Mouse (Mus musculus) midbrain, embryonic 14.5 days (tissue): ENCODE measurements around the gene Trim65. TPM values are rescaled to one million over a fixed set of nuclear protein-coding genes. Genes with fewer than 3 reads are reported as not detected.

Source experiments
- ATAC-seq: fragments of 200-750 bp; cut with Nextera tagmentation; 2 replicates; pipeline ENCODE4 v1.8.0; 2017; ENCODE audit warnings: moderate number of reproducible peaks, moderate library complexity; ENCODE audit not compliant: low FRiP score, low TSS enrichment
- DNase-seq: peaks from one replicate; pipeline ENCODE4 v3.0.0-alpha.2; 2015
- H3K27ac ChIP-seq: fragments of 300-500 bp; sonication (generic); replicated peaks from 2 replicates; pipeline ENCODE4 v1.5.1; 2014; ENCODE audit warnings: mild to moderate bottlenecking, low read depth, low read length, moderate library complexity
- H3K27me3 ChIP-seq: fragments of 300-500 bp; sonication (generic); 2 replicates; pipeline ENCODE4 v1.6.1; 2014; ENCODE audit warnings: low read length, control low read depth, mixed read lengths; ENCODE audit not compliant: control insufficient read depth, insufficient read depth
- H3K36me3 ChIP-seq: fragments of 300-500 bp; sonication (generic); 2 replicates; pipeline ENCODE4 v1.6.1; 2014; ENCODE audit warnings: low read length, control low read depth; ENCODE audit not compliant: control insufficient read depth, insufficient read depth
- H3K4me1 ChIP-seq: fragments of 300-500 bp; sonication (generic); 2 replicates; pipeline ENCODE4 v1.6.1; 2014; ENCODE audit warnings: mild to moderate bottlenecking, antibody characterized with exemption, low read length, control low read depth; ENCODE audit not compliant: control insufficient read depth, insufficient read depth
- H3K4me2 ChIP-seq: fragments of 300-500 bp; sonication (generic); 2 replicates; pipeline ENCODE4 v1.6.1; 2014; ENCODE audit warnings: mild to moderate bottlenecking, low read length, moderate library complexity
- H3K4me3 ChIP-seq: fragments of 300-500 bp; sonication (generic); replicated peaks from 2 replicates; pipeline ENCODE4 v1.5.1; 2014; ENCODE audit warnings: low read depth, low read length
- H3K9ac ChIP-seq: fragments of 300-500 bp; sonication (generic); replicated peaks from 2 replicates; pipeline ENCODE4 v1.6.1; 2014; ENCODE audit warnings: mild to moderate bottlenecking, low read length, moderate library complexity
- H3K9me3 ChIP-seq: fragments of 300-500 bp; sonication (generic); 2 replicates; pipeline ENCODE4 v1.6.1; 2016; ENCODE audit warnings: low read length, control low read depth, mixed read lengths; ENCODE audit not compliant: control insufficient read depth
- WGBS: fragments of 180-500 bp; shearing (Covaris S2); extraction: QIAGEN DNeasy Blood & Tissue Kit; methylation state at CpG from one replicate; pipeline ENCODE4 v1.1.7; 2014; 5-methylcytosine and 5-hydroxymethylcytosine counted together
- polyA plus RNA-seq: library from polyadenylated mRNA; unstranded; fragments of >200 nt; fragmentation: Nextera tagmentation; extraction: Ambion mirVana; gene quantifications from 2 replicates; pipeline ENCODE4 v1.2.1, GENCODE M21; 2014

Trim65 gene
- polyA plus RNA-seq, 1 experiment from 2014 or later = 2.0 TPM

DNA sequence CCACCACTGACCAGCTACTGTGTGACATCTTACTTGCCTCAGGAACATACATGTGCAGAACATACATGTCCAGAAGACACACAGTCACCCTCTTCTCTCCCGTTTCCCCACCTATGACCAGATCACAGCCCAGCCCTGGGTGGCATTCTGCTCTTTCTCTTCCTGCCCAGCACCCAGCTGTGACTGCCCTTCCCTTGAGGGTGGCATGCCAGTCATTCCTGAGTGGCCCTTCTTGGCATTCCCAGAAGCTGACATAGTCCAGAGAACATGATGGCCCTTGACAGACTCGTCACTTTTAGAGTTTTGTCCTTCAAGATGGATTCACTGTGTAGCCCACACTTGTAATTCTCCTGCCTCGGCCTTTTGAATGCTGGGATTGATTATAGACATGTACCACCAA is 58.3 kb downstream of the Trim65 start:
- Histone ChIP-seq H3K27ac (no peak overlapping the region), H3K4me3 (no peak overlapping the region), H3K27me3 (no peaks in the 10 kb centered on the region), H3K4me1 (no peaks in the 10 kb centered on the region), H3K9ac (no peak overlapping the region), H3K4me2 (no peak overlapping the region), H3K9me3 (no peaks in the 10 kb centered on the region), H3K36me3 (no peaks in the 10 kb centered on the region)
- DNase-seq (no peak), ATAC-seq (no peak)
- 75% methylated on average over 3 of the region's 3 CpGs for WGBS

Other genes starting within 250 kb of the Trim65 start
- gene Smim5, start 231.2 kb downstream of the Trim65 start, polyA plus RNA-seq = 0.46 and 1.1 TPM in 2 replicates
- gene Smim6, start 219.1 kb downstream of the Trim65 start, polyA plus RNA-seq = 0.22 and 0.31 TPM in 2 replicates
- gene Sap30bp, start 197.8 kb downstream of the Trim65 start, polyA plus RNA-seq = 48.4 and 49.9 TPM in 2 replicates
- 18.0 and 18.4 TPM in 2 replicates for gene Recql5, start 197.7 kb downstream of the Trim65 start, polyA plus RNA-seq
- gene Itgb4, start 156.4 kb downstream of the Trim65 start, polyA plus RNA-seq = 0.43 and 0.68 TPM in 2 replicates
- 32.5 and 39.3 TPM in 2 replicates for gene Galk1, start 118.4 kb downstream of the Trim65 start, polyA plus RNA-seq
- 2,683 and 2,948 TPM in 2 replicates for gene H3f3b, start 103.2 kb downstream of the Trim65 start, polyA plus RNA-seq
- gene Unk, start 100.8 kb downstream of the Trim65 start, polyA plus RNA-seq = 26.5 and 33.0 TPM in 2 replicates
- 1.1 and 1.5 TPM in 2 replicates for gene Unc13d, start 53.2 kb downstream of the Trim65 start, polyA plus RNA-seq
- gene Wbp2, start 44.1 kb downstream of the Trim65 start, polyA plus RNA-seq = 152 and 160 TPM in 2 replicates
- gene Trim47, start 3.9 kb downstream of the Trim65 start, polyA plus RNA-seq = 5.2 and 5.3 TPM in 2 replicates
- 72.5 and 81.4 TPM in 2 replicates for gene Mrpl38, start 7.7 kb upstream of the Trim65 start, polyA plus RNA-seq
- gene Fbf1, start 37.0 kb upstream of the Trim65 start, polyA plus RNA-seq = 44.2 and 58.9 TPM in 2 replicates
- 77.0 and 97.9 TPM in 2 replicates for gene Ten1, start 67.7 kb upstream of the Trim65 start, polyA plus RNA-seq
- gene Acox1, start 67.9 kb upstream of the Trim65 start, polyA plus RNA-seq = 50.5 and 68.3 TPM in 2 replicates
- gene Evpl, start 106.9 kb upstream of the Trim65 start, polyA plus RNA-seq = 0.36 and 0.43 TPM in 2 replicates
- 49.5 and 57.1 TPM in 2 replicates for gene Srp68, start 143.1 kb upstream of the Trim65 start, polyA plus RNA-seq
- gene Galr2, start 149.8 kb upstream of the Trim65 start, polyA plus RNA-seq = 0.30 and 0.55 TPM in 2 replicates
- gene Exoc7, start 176.1 kb upstream of the Trim65 start, polyA plus RNA-seq = 122 and 125 TPM in 2 replicates
- 9.2 TPM in 2 replicates for gene Foxj1, start 204.3 kb upstream of the Trim65 start, polyA plus RNA-seq